Mouse (Mus musculus) testis, adult 2 months (tissue): ENCODE results near the gene Metap1. TPM values are rescaled to one million over a fixed set of nuclear protein-coding genes. Genes with fewer than 3 reads are reported as not detected.
A peak's percentile ranks its signal among the peaks of the same experiment; 100 is the strongest.

Experiments
- H3K27ac ChIP-seq: fragments of 200-500 bp; 2 replicates; pipeline ENCODE4 v1.5.1; 2012; ENCODE audit warnings: low read depth, low read length; ENCODE audit not compliant: control insufficient read depth, insufficient read depth
- H3K27me3 ChIP-seq: fragments of 200-500 bp; 2 replicates; pipeline ENCODE4 v1.6.1; 2012; ENCODE audit warnings: mild to moderate bottlenecking, low read length, moderate library complexity; ENCODE audit not compliant: control insufficient read depth, insufficient read depth
- H3K36me3 ChIP-seq: fragments of 200-500 bp; 2 replicates; pipeline ENCODE4 v1.6.1; 2012; ENCODE audit warnings: mild to moderate bottlenecking, low read length; ENCODE audit not compliant: control insufficient read depth, insufficient read depth
- H3K4me1 ChIP-seq: fragments of 200-500 bp; 2 replicates; pipeline ENCODE4 v1.6.1; 2012; ENCODE audit warnings: low read length; ENCODE audit not compliant: control insufficient read depth, insufficient read depth
- H3K4me3 ChIP-seq: fragments of 200-500 bp; 2 replicates; pipeline ENCODE4 v1.5.1; 2012; ENCODE audit warnings: low read depth, mild to moderate bottlenecking, low read length, moderate library complexity, mixed read lengths; ENCODE audit not compliant: control insufficient read depth
- CTCF ChIP-seq: fragments of 200-500 bp; IDR thresholded peaks from 2 replicates; pipeline ENCODE4 v1.5.1; 2012; ENCODE audit warnings: low read depth, mild to moderate bottlenecking, inconsistent platforms, low read length, moderate library complexity; ENCODE audit not compliant: control insufficient read depth, insufficient read depth, insufficient replicate concordance
- POLR2A ChIP-seq: fragments of 200-500 bp; IDR thresholded peaks from 2 replicates; pipeline ENCODE4 v1.6.1; 2012; ENCODE audit warnings: low read depth, mild to moderate bottlenecking, inconsistent platforms, low read length, moderate library complexity; ENCODE audit not compliant: control insufficient read depth
- polyA plus RNA-seq: library from polyadenylated mRNA; depleted of rRNA; stranded (reverse); fragments of >200 nt; gene quantifications from 2 replicates; pipeline ENCODE4 v1.2.3, GENCODE M21; 2012; rRNA removed

Metap1 gene
- polyA plus RNA-seq: 22.7 and 25.7 TPM in 2 replicates

- Histone ChIP-seq H3K27me3 (no peaks in the 10 kb centered on the region), H3K4me1 (no peaks in the 10 kb centered on the region; the same call in 1 of the 2 replicates), H3K4me3 (peak within 1 kb of the TSS; percentile 97), H3K36me3 (no peaks in the 10 kb centered on the region), H3K27ac (peak within 1 kb of the TSS; percentile 82)
- TF ChIP-seq POLR2A (peak; percentile 74), CTCF (no peak)
Measured at GRCm38 (mm10) chr3:138489327-138490033, at the start of gene Metap1. TSS of gene Metap1 (minus strand) at chr3:138489515.

DNA sequence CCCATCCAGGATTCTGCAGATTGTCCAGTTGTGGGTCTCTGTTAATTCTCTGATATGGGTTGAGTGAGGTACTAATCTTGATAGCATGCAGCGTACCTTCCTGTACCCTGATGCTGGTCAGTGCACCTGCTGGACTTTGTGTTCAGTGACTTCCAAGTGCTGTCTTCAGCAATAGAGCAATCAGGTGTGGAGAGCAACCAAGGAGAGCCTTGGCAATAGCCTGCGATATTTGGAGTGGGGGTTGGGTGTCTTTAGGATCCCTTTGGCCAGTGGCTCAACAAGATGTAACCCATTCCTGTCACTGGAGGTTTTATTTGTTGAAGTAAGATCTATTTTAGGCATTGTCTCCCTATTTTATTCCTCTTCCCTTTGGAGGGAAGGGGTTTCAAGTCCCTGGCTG is 46.7 kb upstream of the Metap1 start:
- TF ChIP-seq CTCF: no peak
- TF ChIP-seq POLR2A: no peak
- Histone ChIP-seq H3K27ac (no peak overlapping the region; the same call in 1 of the 2 replicates), H3K4me1 (no peaks in the 10 kb centered on the region)

GRCm38 (mm10) chr3:138532764-138533163 is 43.4 kb upstream of the Metap1 start:
- H3K4me3 ChIP-seq: no peak overlapping the region
- H3K36me3 ChIP-seq: no peaks in the 10 kb centered on the region
- TF ChIP-seq POLR2A (no peak), CTCF (no peak)
- no peak overlapping the region for H3K27ac ChIP-seq
- no peaks in the 10 kb centered on the region; the same call in 1 of the 2 replicates for H3K4me1 ChIP-seq
- H3K27me3 ChIP-seq: no peaks in the 10 kb centered on the region

More for the DNA sequence above, 46.7 kb upstream of the Metap1 start:
- Histone ChIP-seq H3K4me3 (no peak overlapping the region), H3K27me3 (no peaks in the 10 kb centered on the region), H3K36me3 (no peaks in the 10 kb centered on the region)

DNA sequence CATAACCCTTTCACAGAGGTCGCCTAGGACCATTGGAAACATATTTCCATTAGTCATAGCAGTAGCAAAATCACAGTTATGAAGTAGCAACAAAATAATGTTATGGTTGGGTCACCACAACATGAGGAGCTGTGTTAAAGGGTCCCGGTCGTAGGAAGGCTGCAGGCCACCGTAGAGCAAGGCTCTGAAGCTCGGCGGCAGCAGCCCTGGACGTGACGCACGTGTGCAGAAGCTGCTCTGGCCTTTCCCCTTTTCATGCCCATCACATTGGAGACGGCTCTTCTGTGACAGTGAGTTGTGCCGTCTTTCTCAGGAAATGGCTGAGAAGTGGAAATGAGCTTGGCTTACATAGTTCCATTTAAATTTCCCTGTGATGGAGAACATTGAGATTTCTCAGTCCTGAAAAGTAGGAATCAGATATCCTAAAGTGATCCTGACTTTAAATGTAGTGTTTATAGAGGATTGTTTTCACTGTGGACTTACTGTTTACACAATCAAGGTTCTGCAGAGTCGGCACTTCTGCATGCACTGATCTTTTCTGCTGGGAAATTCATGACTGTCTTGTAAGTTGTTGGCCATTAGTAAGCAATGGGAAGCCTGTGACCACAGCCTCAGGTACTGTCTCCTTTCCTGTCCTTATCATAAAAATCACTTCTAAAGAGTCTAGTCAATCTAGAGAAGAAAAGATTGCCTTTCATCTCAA is 42.3 kb upstream of the Metap1 start:
- TF ChIP-seq CTCF (no peak), POLR2A (no peak)
- H3K27me3 ChIP-seq: no peaks in the 10 kb centered on the region
- no peaks in the 10 kb centered on the region; the same call in 1 of the 2 replicates for H3K4me1 ChIP-seq
- H3K27ac ChIP-seq: no peak overlapping the region
- no peaks in the 10 kb centered on the region for H3K36me3 ChIP-seq
- no peak overlapping the region for H3K4me3 ChIP-seq

- no peak overlapping the region for H3K27ac ChIP-seq
- no peak for TF ChIP-seq CTCF
- TF ChIP-seq POLR2A: no peak
Measured at GRCm38 (mm10) chr3:138530578-138531478, 41.5 kb upstream of the Metap1 start.

GRCm38 (mm10) chr3:138528265-138528664 is 39.0 kb upstream of the Metap1 start:
- TF ChIP-seq POLR2A (no peak), CTCF (no peak)
- no peaks in the 10 kb centered on the region for H3K27me3 ChIP-seq
- no peak overlapping the region for H3K27ac ChIP-seq

More at GRCm38 (mm10) chr3:138530578-138531478, 41.5 kb upstream of the Metap1 start:
- Histone ChIP-seq H3K27me3 (no peaks in the 10 kb centered on the region), H3K4me1 (peaks cover 2% of the 10 kb centered on the region), H3K4me3 (no peak overlapping the region), H3K36me3 (no peaks in the 10 kb centered on the region)

More at GRCm38 (mm10) chr3:138528265-138528664, 39.0 kb upstream of the Metap1 start:
- H3K4me1 ChIP-seq: peaks cover 5% of the 10 kb centered on the region
- peak overlapping the region; percentile 99 for H3K4me3 ChIP-seq
- H3K36me3 ChIP-seq: no peaks in the 10 kb centered on the region
